Mouse (Mus musculus): Measurements from ENCODE around the gene Ift122.

DNA sequence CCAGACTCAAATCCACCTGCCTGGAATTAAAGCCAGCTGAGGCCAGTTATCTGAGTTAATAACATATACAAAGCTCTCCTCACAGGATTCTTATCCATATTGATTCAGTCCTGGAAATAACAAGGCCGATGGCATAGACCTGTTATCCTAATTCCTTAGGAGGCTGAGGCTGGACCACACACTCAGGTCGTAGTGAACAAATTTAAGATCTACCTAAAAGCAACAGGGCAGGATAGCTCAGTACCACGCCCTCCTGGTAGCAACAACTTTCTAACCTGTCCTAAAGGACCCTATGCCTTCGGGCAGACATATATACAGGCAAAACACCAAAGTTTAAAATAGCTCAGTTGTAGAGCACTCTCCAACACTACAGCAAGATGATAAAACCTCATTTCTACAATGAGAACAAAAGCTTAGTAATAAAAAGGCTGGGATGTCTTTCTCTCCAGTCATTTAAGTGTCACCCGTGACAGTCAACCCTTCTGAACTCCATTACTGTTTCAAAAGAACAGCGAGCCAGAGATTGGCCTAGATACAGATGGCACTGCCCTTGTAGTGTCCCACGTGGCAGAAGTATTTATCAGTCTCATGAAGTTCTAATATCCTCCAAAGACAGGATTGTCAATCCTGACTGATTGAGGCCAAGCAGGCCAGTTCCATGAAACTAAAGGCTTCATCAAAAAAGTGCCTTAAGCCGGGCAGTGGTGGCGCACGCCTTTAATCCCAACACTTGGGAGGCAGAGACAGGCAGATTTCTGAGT, 48.7 kb upstream of the Ift122 start:
- TF ChIP-seq POLR2A (IDR thresholded peaks at IDR 0.05; ENCODE audit: insufficient read length, low read depth) (no peak), CEBPB (IDR thresholded peaks at IDR 0.05; ENCODE audit: insufficient read depth, poor library complexity, severe bottlenecking) (no peak), USF1 (IDR thresholded peaks at IDR 0.05; ENCODE audit: low read depth) (no peak), MYOG (IDR thresholded peaks at IDR 0.05; ENCODE audit: control insufficient read depth in 1 of 3, insufficient read depth in 1 of 3, insufficient read length in 2 of 3, low read depth in 2 of 3) (no peak)

Data from myocyte (in vitro differentiated cells).